Mouse (Mus musculus): ENCODE data around the gene Abcc4.

Gene Abcc4

GRCm38 (mm10) chr14:118705808-118706731, at the start of gene Abcc4:
Abcc4 (minus strand) TSS chr14:118706219.
- peak; percentile 65 for ATAC-seq (ENCODE audit: insufficient number of reproducible peaks, low FRiP score, low TSS enrichment)

GRCm38 (mm10) chr14:118751193-118751753, 45.3 kb upstream of the Abcc4 start:
- ATAC-seq (ENCODE audit: insufficient number of reproducible peaks, low FRiP score, low TSS enrichment): no peak

GRCm38 (mm10) chr14:118750505-118751192, 44.6 kb upstream of the Abcc4 start:
- no peak for ATAC-seq (ENCODE audit: insufficient number of reproducible peaks, low FRiP score, low TSS enrichment)

- ATAC-seq (ENCODE audit: insufficient number of reproducible peaks, low FRiP score, low TSS enrichment): no peak
Measured at GRCm38 (mm10) chr14:118749715-118750114, 43.7 kb upstream of the Abcc4 start.

- no peak for ATAC-seq (ENCODE audit: insufficient number of reproducible peaks, low FRiP score, low TSS enrichment)
Measured at GRCm38 (mm10) chr14:118749068-118749467, 43.0 kb upstream of the Abcc4 start.

GRCm38 (mm10) chr14:118742862-118743261, 36.8 kb upstream of the Abcc4 start:
- no peak for ATAC-seq (ENCODE audit: insufficient number of reproducible peaks, low FRiP score, low TSS enrichment)

- ATAC-seq (ENCODE audit: insufficient number of reproducible peaks, low FRiP score, low TSS enrichment): no peak
Measured at GRCm38 (mm10) chr14:118741780-118742179, 35.8 kb upstream of the Abcc4 start.

- no peak for ATAC-seq (ENCODE audit: insufficient number of reproducible peaks, low FRiP score, low TSS enrichment)
Measured at GRCm38 (mm10) chr14:118737251-118737888, 31.4 kb upstream of the Abcc4 start.

GRCm38 (mm10) chr14:118735114-118735513, 29.1 kb upstream of the Abcc4 start:
- ATAC-seq (ENCODE audit: insufficient number of reproducible peaks, low FRiP score, low TSS enrichment): no peak

- no peak for ATAC-seq (ENCODE audit: insufficient number of reproducible peaks, low FRiP score, low TSS enrichment)
Measured at GRCm38 (mm10) chr14:118733146-118733545, 27.1 kb upstream of the Abcc4 start.

GRCm38 (mm10) chr14:118730631-118731030, 24.6 kb upstream of the Abcc4 start:
- ATAC-seq (ENCODE audit: insufficient number of reproducible peaks, low FRiP score, low TSS enrichment): no peak

GRCm38 (mm10) chr14:118725467-118725866, 19.4 kb upstream of the Abcc4 start:
- ATAC-seq (ENCODE audit: insufficient number of reproducible peaks, low FRiP score, low TSS enrichment): no peak

GRCm38 (mm10) chr14:118723920-118724693, 18.1 kb upstream of the Abcc4 start:
- peak; percentile 75 for ATAC-seq (ENCODE audit: insufficient number of reproducible peaks, low FRiP score, low TSS enrichment)

GRCm38 (mm10) chr14:118719566-118720174, 13.7 kb upstream of the Abcc4 start:
- ATAC-seq (ENCODE audit: insufficient number of reproducible peaks, low FRiP score, low TSS enrichment): no peak

GRCm38 (mm10) chr14:118718576-118718975, 12.6 kb upstream of the Abcc4 start:
- no peak for ATAC-seq (ENCODE audit: insufficient number of reproducible peaks, low FRiP score, low TSS enrichment)

GRCm38 (mm10) chr14:118716372-118717312, 10.6 kb upstream of the Abcc4 start:
- no peak for ATAC-seq (ENCODE audit: insufficient number of reproducible peaks, low FRiP score, low TSS enrichment)

GRCm38 (mm10) chr14:118714720-118715119, 8.7 kb upstream of the Abcc4 start:
- no peak for ATAC-seq (ENCODE audit: insufficient number of reproducible peaks, low FRiP score, low TSS enrichment)

GRCm38 (mm10) chr14:118714320-118714719, 8.3 kb upstream of the Abcc4 start:
- ATAC-seq (ENCODE audit: insufficient number of reproducible peaks, low FRiP score, low TSS enrichment): no peak

All from cerebellum, adult (tissue).